Mouse (Mus musculus) frontal cortex, adult (tissue): ENCODE data around the gene Abcb4.
"Not testable (repeated sequence)": the region's sequence is repeated elsewhere in the genome, so short reads cannot be mapped to it uniquely, and the experiment has no call there.

ENCODE experiments used
- ATAC-seq: cut with Nextera tagmentation; 2 replicates; pipeline ENCODE4 v1.9.2; 2017; ENCODE audit warnings: mild to moderate bottlenecking, moderate library complexity, mixed read lengths; ENCODE audit not compliant: low TSS enrichment

The Abcb4 gene

GRCm38 (mm10) chr5:8999108-8999507 is 105.6 kb downstream of the Abcb4 start:
- ATAC-seq, result no peak

- not testable (repeated sequence) for ATAC-seq
Measured at GRCm38 (mm10) chr5:9000006-9000405, 106.5 kb downstream of the Abcb4 start.

GRCm38 (mm10) chr5:9006585-9006984 is 113.1 kb downstream of the Abcb4 start:
- ATAC-seq, result not testable (repeated sequence)
